Mouse (Mus musculus) layer of hippocampus, postnatal 25 days (tissue): ENCODE data around the gene Gm20878. TPM values are rescaled to one million over a fixed set of nuclear protein-coding genes. Genes with fewer than 3 reads are reported as not detected.
"Not testable (repeated sequence)": the region's sequence is repeated elsewhere in the genome, so short reads cannot be mapped to it uniquely, and the experiment has no call there.

ENCODE experiments used
- DNase-seq, 2 experiments: peaks; one replicate each; pipeline ENCODE4 v3.0.0; 2022; ENCODE audit warnings: mixed read lengths in 2 of 2, low spot score in 1 of 2; ENCODE audit errors: extremely low spot score in 1 of 2
- total RNA-seq, 2 experiments: library from RNA; stranded (reverse); gene quantifications; 2 replicates each; pipeline ENCODE4 v1.2.3; 2021

Gm20878 gene
- 10 to 100 TPM; 16.0 to 17.9 TPM for total RNA-seq

GRCm38 (mm10) chr4:41941272-41941671 lies at the start of gene Gm20878:
TSS of gene Gm20878 (plus strand) at chr4:41941572.
- DNase-seq, result not testable (repeated sequence)

- not testable (repeated sequence) for DNase-seq
Observed at GRCm38 (mm10) chr4:41903310-41903709, 38.1 kb upstream of the Gm20878 start, which contains the start of gene Gm21541. TSS of gene Gm21541 (plus strand) at chr4:41903610.

GRCm38 (mm10) chr4:41965758-41966157 lies 24.4 kb downstream of the Gm20878 start, which contains the start of gene Fam205a4:
TSS of gene Fam205a4 (plus strand) at chr4:41966058.
- DNase-seq, result not testable (repeated sequence)

Other genes with a start within 250 kb of the Gm20878 start
- gene Cntfr, start 244.5 kb upstream of the Gm20878 start, total RNA-seq, result 10 to 100 TPM; 89.6 to 96.1 TPM
- gene Il11ra1, start 241.6 kb upstream of the Gm20878 start, total RNA-seq, result 10 to 100 TPM; 40.0 to 44.8 TPM
- gene Rpp25l, start 228.0 kb upstream of the Gm20878 start, total RNA-seq, result 10 to 100 TPM; 27.7 to 33.6 TPM
- 100 to 1,000 TPM; 149 to 172 TPM for gene Dctn3, start 218.4 kb upstream of the Gm20878 start, total RNA-seq
- gene Arid3c, start 210.4 kb upstream of the Gm20878 start, total RNA-seq, result not detected
- gene Galt, start 186.3 kb upstream of the Gm20878 start, total RNA-seq, result 10 to 100 TPM; 54.3 to 55.7 TPM
- gene Sigmar1, start 185.4 kb upstream of the Gm20878 start, total RNA-seq, result 10 to 100 TPM; 40.0 to 41.6 TPM
- gene Ccl27a, start 167.3 kb upstream of the Gm20878 start, total RNA-seq, result 100 to 1,000 TPM; 121 to 134 TPM
- gene Gm21541, start 38.0 kb upstream of the Gm20878 start, total RNA-seq, result not detected
- gene Fam205a4, start 24.5 kb downstream of the Gm20878 start, total RNA-seq, result 1 to 10 TPM; 1.1 to 1.8 TPM
- gene Gm21093, start 93.2 kb downstream of the Gm20878 start, total RNA-seq, result 1 to 10 TPM in 1 of 2 experiments, under 1 TPM in 1; 0.56 to 3.9 TPM
- not detected for gene Gm3893, start 149.6 kb downstream of the Gm20878 start, total RNA-seq
- gene Gm13304, start 173.2 kb downstream of the Gm20878 start, total RNA-seq, result 10 to 100 TPM in 1 of 2 experiments, 1 to 10 TPM in 1; 8.9 to 15.5 TPM
- 10 to 100 TPM in 1 of 2 experiments, 1 to 10 TPM in 1; 4.6 to 11.6 TPM for gene Gm13306, start 211.9 kb downstream of the Gm20878 start, total RNA-seq
- gene Gm13305, start 227.0 kb downstream of the Gm20878 start, total RNA-seq, result 1 to 10 TPM; 1.7 to 3.0 TPM